Mouse (Mus musculus): ENCODE measurements around the gene Kpna1.

DNA sequence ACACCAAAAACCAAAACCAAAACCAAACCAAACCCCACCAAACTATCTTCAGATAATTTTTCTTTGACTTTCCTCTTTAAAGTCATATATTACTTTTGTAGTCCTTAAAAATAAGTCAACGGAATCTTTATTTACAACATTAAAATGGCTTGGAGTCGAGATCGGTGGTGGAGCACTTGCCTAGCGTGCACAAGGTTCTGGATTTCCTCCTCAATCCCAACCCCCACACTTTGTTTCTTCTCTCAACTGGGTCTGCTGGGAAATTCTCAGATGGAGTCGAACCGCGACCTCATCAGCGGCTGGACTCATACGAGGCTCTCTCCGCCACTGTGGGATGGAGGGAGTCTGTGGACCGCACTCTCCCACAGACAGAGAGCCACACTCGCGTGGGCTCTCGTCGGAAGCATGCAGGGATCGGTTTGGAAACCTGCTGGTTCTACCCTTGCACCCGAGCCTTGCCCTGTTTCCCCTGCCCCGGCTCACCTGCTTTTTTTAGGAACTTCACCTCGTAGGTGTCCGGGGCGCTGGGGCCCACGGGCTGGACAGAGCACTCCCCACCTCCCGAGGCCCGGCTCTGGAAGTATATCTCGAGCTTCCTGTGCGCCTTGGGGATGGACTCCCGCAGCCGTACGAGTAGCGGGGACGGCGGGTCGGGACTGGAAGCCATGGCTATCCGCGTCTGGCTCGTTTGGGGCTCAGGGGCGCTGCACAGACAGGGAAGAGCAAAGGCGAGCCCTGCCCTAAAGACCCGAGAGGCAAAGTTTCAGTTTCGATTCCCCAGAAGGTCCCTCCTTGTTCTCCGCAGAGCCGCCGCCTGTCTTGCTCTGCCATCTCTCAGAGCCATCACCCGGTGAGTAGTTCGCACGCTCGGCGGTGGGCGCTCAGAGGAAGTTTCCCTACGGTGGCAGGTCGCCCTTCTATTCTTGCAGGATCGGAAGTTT lies 40.1 kb upstream of the Kpna1 start, which contains the start of the genes Parp9 and Dtx3l:
- no peak for TF ChIP-seq POLR2A (IDR thresholded peaks at IDR 0.05; ENCODE audit: borderline replicate concordance, insufficient read depth, low read length)
- TF ChIP-seq CTCF (IDR thresholded peaks at IDR 0.05; ENCODE audit: borderline replicate concordance, insufficient read depth, low read depth, low read length) = no peak

All from cerebellum, adult 2 months (tissue).